Mouse (Mus musculus): ENCODE data around the gene Otud7a. TPM values are rescaled to one million over a fixed set of nuclear protein-coding genes. Genes with fewer than 3 reads are reported as not detected.

The Otud7a gene
- polyA plus RNA-seq, 1 experiment from 2014 or later = 6.0 TPM

DNA sequence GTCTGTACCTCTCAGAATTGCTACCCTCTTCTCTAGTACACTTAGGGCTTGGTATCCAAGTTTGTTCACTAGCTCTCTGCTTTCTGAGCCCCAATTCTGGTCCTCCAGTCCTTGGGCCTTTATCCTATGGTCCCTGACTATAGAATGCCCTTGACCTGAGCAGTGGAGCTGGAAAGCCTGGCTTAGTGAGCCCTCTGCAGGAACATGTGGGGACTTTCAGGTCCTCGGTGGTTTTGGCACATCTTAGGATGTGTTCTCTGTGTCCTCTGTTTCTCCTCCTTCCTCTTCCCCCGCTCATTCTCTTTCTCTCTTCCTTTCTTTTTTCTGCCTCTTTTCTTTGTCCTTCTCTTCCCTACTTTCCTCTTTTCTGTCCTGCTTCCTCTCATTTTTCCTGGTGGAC is 145.8 kb downstream of the Otud7a start:
- Histone ChIP-seq H3K4me1 (ENCODE audit: control insufficient read depth, insufficient read depth, low read length) (no peaks in the 10 kb centered on the region), H3K9me3 (ENCODE audit: control insufficient read depth, low read length) (no peaks in the 10 kb centered on the region), H3K27ac (ENCODE audit: low read depth, low read length) (no peak overlapping the region), H3K9ac (replicated peaks; ENCODE audit: low read depth, low read length) (no peak overlapping the region), H3K36me3 (ENCODE audit: control insufficient read depth, insufficient read depth, low read length) (no peaks in the 10 kb centered on the region), H3K4me3 (ENCODE audit: low read depth, low read length) (no peak overlapping the region), H3K4me2 (ENCODE audit: low read depth, low read length) (no peak overlapping the region), H3K27me3 (ENCODE audit: control insufficient read depth, insufficient read depth, low read length) (no peaks in the 10 kb centered on the region)
- no peak for ATAC-seq (ENCODE audit: low read depth)
- WGBS = 73% methylated on average over 2 of the region's 2 CpGs

GRCm38 (mm10) chr7:63591322-63591721 is 146.8 kb downstream of the Otud7a start:
- no peaks in the 10 kb centered on the region for H3K9me3 ChIP-seq (ENCODE audit: control insufficient read depth, low read length)
- ATAC-seq (ENCODE audit: low read depth) = no peak
- no peak overlapping the region for H3K27ac ChIP-seq (ENCODE audit: low read depth, low read length)
- H3K9ac ChIP-seq (replicated peaks; ENCODE audit: low read depth, low read length) = no peak overlapping the region
- WGBS = 68% methylated on average over 4 of the region's 4 CpGs
- H3K27me3 ChIP-seq (ENCODE audit: control insufficient read depth, insufficient read depth, low read length) = no peaks in the 10 kb centered on the region
- H3K4me1 ChIP-seq (ENCODE audit: control insufficient read depth, insufficient read depth, low read length) = no peaks in the 10 kb centered on the region
- H3K4me3 ChIP-seq (ENCODE audit: low read depth, low read length) = no peak overlapping the region
- H3K36me3 ChIP-seq (ENCODE audit: control insufficient read depth, insufficient read depth, low read length) = no peaks in the 10 kb centered on the region
- no peak overlapping the region for H3K4me2 ChIP-seq (ENCODE audit: low read depth, low read length)

DNA sequence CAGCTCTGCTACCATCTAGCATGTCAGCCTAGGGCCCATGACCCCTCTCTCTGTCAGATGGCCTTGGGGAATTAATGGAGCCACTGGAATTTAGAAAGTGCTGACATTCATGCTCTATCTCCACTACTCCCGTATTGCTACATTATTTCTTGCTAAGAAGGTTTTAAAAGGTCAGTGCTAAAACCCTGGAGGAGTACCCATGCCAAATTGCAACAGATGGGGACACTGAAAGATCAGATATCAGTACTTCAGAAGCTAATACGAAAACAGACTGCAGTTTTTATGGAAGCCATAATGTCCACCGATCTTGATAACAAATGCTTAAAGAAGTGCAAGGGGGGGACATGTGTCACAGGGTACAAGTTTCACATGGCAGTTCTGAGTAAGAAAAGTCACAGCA is 147.5 kb downstream of the Otud7a start:
- H3K27me3 ChIP-seq (ENCODE audit: control insufficient read depth, insufficient read depth, low read length) = no peaks in the 10 kb centered on the region
- H3K9ac ChIP-seq (replicated peaks; ENCODE audit: low read depth, low read length) = no peak overlapping the region
- ATAC-seq (ENCODE audit: low read depth) = no peak
- no peaks in the 10 kb centered on the region for H3K36me3 ChIP-seq (ENCODE audit: control insufficient read depth, insufficient read depth, low read length)
- H3K4me2 ChIP-seq (ENCODE audit: low read depth, low read length) = no peak overlapping the region
- WGBS = 80% methylated on average over 3 of the region's 3 CpGs
- H3K4me3 ChIP-seq (ENCODE audit: low read depth, low read length) = no peak overlapping the region
- no peaks in the 10 kb centered on the region for H3K4me1 ChIP-seq (ENCODE audit: control insufficient read depth, insufficient read depth, low read length)
- no peaks in the 10 kb centered on the region for H3K9me3 ChIP-seq (ENCODE audit: control insufficient read depth, low read length)
- no peak overlapping the region for H3K27ac ChIP-seq (ENCODE audit: low read depth, low read length)

GRCm38 (mm10) chr7:63604827-63605226 is 160.3 kb downstream of the Otud7a start:
- WGBS = 89% methylated on average over 1 of the region's 1 CpGs
- H3K9ac ChIP-seq (replicated peaks; ENCODE audit: low read depth, low read length) = no peak overlapping the region
- H3K27me3 ChIP-seq (ENCODE audit: control insufficient read depth, insufficient read depth, low read length) = no peaks in the 10 kb centered on the region
- no peaks in the 10 kb centered on the region for H3K4me1 ChIP-seq (ENCODE audit: control insufficient read depth, insufficient read depth, low read length)
- no peak overlapping the region for H3K27ac ChIP-seq (ENCODE audit: low read depth, low read length)
- H3K4me3 ChIP-seq (ENCODE audit: low read depth, low read length) = no peak overlapping the region
- no peak for ATAC-seq (ENCODE audit: low read depth)
- H3K36me3 ChIP-seq (ENCODE audit: control insufficient read depth, insufficient read depth, low read length) = no peaks in the 10 kb centered on the region
- H3K4me2 ChIP-seq (ENCODE audit: low read depth, low read length) = no peak overlapping the region
- H3K9me3 ChIP-seq (ENCODE audit: control insufficient read depth, low read length) = no peaks in the 10 kb centered on the region

DNA sequence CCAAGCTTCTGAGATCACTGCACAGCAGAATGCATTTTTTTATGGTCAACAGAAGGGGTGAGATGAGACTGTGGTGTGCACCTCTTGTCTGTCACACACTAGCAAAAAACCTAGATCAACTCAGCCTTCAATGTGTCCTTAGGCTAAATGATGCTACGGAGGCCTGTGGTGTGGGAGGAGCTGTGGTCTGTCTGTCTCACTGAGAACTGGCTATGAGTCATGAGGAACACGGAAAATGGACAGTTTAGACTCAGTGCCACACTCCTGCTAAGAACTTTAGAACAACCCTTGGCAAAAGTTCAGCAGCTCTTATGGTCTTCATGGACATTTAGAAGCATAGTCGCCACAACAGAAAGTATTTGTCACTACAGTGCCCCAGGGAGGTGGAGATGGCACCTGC is 172.5 kb downstream of the Otud7a start:
- Histone ChIP-seq H3K4me3 (ENCODE audit: low read depth, low read length) (no peak overlapping the region), H3K9me3 (ENCODE audit: control insufficient read depth, low read length) (no peaks in the 10 kb centered on the region), H3K27ac (ENCODE audit: low read depth, low read length) (no peak overlapping the region), H3K4me1 (ENCODE audit: control insufficient read depth, insufficient read depth, low read length) (no peaks in the 10 kb centered on the region), H3K27me3 (ENCODE audit: control insufficient read depth, insufficient read depth, low read length) (no peaks in the 10 kb centered on the region), H3K9ac (replicated peaks; ENCODE audit: low read depth, low read length) (no peak overlapping the region), H3K4me2 (ENCODE audit: low read depth, low read length) (no peak overlapping the region), H3K36me3 (ENCODE audit: control insufficient read depth, insufficient read depth, low read length) (no peaks in the 10 kb centered on the region)
- no peak for ATAC-seq (ENCODE audit: low read depth)
- 91% methylated on average over 3 of the region's 3 CpGs for WGBS

DNA sequence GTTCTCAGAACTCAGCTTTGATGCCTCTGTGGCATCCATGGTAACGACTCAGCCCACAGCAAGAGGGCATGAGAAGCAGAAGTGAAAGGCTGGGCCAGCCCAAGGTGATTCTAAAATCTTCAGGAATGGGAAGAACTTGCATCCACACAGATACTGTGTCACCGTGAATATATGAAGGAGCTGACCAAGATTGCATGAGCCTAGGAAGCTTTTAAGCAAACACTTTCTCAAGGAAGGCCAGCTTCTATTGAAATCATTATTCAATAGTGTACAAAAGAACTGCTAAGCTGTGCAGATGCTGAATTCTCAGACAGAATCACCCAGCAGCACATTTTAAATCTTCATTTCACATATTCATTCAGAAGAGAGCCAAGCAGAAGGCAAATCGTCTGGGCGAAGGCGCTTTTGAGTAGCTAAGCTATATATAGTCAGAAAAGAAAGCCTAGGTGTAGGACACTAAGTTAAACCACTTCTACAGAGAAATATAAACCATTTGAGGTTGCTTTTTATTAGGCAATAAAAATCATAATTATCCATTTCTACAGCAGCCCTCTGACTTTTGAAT is 176.3 kb downstream of the Otud7a start:
- Histone ChIP-seq H3K27ac (ENCODE audit: low read depth, low read length) (no peak overlapping the region), H3K36me3 (ENCODE audit: control insufficient read depth, insufficient read depth, low read length) (no peaks in the 10 kb centered on the region), H3K9me3 (ENCODE audit: control insufficient read depth, low read length) (no peaks in the 10 kb centered on the region), H3K9ac (replicated peaks; ENCODE audit: low read depth, low read length) (no peak overlapping the region), H3K4me1 (ENCODE audit: control insufficient read depth, insufficient read depth, low read length) (no peaks in the 10 kb centered on the region), H3K27me3 (ENCODE audit: control insufficient read depth, insufficient read depth, low read length) (no peaks in the 10 kb centered on the region), H3K4me2 (ENCODE audit: low read depth, low read length) (no peak overlapping the region), H3K4me3 (ENCODE audit: low read depth, low read length) (no peak overlapping the region)
- 84% methylated on average over 5 of the region's 5 CpGs for WGBS
- ATAC-seq (ENCODE audit: low read depth) = no peak

GRCm38 (mm10) chr7:63637651-63638050 is 193.1 kb downstream of the Otud7a start:
- no peak for ATAC-seq (ENCODE audit: low read depth)
- WGBS = 95% methylated on average over 3 of the region's 3 CpGs

GRCm38 (mm10) chr7:63644002-63644401 is 199.5 kb downstream of the Otud7a start:
- H3K4me1 ChIP-seq (ENCODE audit: control insufficient read depth, insufficient read depth, low read length) = no peaks in the 10 kb centered on the region
- no peak overlapping the region for H3K4me3 ChIP-seq (ENCODE audit: low read depth, low read length)
- no peaks in the 10 kb centered on the region for H3K27me3 ChIP-seq (ENCODE audit: control insufficient read depth, insufficient read depth, low read length)
- ATAC-seq (ENCODE audit: low read depth) = no peak
- no peaks in the 10 kb centered on the region for H3K36me3 ChIP-seq (ENCODE audit: control insufficient read depth, insufficient read depth, low read length)
- WGBS = 92% methylated on average over 1 of the region's 1 CpGs
- no peak overlapping the region for H3K27ac ChIP-seq (ENCODE audit: low read depth, low read length)
- H3K9ac ChIP-seq (replicated peaks; ENCODE audit: low read depth, low read length) = no peak overlapping the region
- H3K4me2 ChIP-seq (ENCODE audit: low read depth, low read length) = no peak overlapping the region
- no peaks in the 10 kb centered on the region for H3K9me3 ChIP-seq (ENCODE audit: control insufficient read depth, low read length)

More at GRCm38 (mm10) chr7:63637651-63638050, 193.1 kb downstream of the Otud7a start:
- H3K9me3 ChIP-seq (ENCODE audit: control insufficient read depth, low read length) = no peaks in the 10 kb centered on the region
- H3K27me3 ChIP-seq (ENCODE audit: control insufficient read depth, insufficient read depth, low read length) = no peaks in the 10 kb centered on the region
- H3K4me1 ChIP-seq (ENCODE audit: control insufficient read depth, insufficient read depth, low read length) = no peaks in the 10 kb centered on the region
- no peak overlapping the region for H3K4me3 ChIP-seq (ENCODE audit: low read depth, low read length)
- H3K27ac ChIP-seq (ENCODE audit: low read depth, low read length) = no peak overlapping the region
- no peak overlapping the region for H3K9ac ChIP-seq (replicated peaks; ENCODE audit: low read depth, low read length)
- no peaks in the 10 kb centered on the region for H3K36me3 ChIP-seq (ENCODE audit: control insufficient read depth, insufficient read depth, low read length)
- H3K4me2 ChIP-seq (ENCODE audit: low read depth, low read length) = no peak overlapping the region

GRCm38 (mm10) chr7:63647136-63647535 is 202.6 kb downstream of the Otud7a start:
- Histone ChIP-seq H3K27ac (ENCODE audit: low read depth, low read length) (no peak overlapping the region), H3K27me3 (ENCODE audit: control insufficient read depth, insufficient read depth, low read length) (no peaks in the 10 kb centered on the region), H3K9me3 (ENCODE audit: control insufficient read depth, low read length) (no peaks in the 10 kb centered on the region), H3K4me1 (ENCODE audit: control insufficient read depth, insufficient read depth, low read length) (no peaks in the 10 kb centered on the region), H3K4me2 (ENCODE audit: low read depth, low read length) (no peak overlapping the region), H3K9ac (replicated peaks; ENCODE audit: low read depth, low read length) (no peak overlapping the region), H3K4me3 (ENCODE audit: low read depth, low read length) (no peak overlapping the region), H3K36me3 (ENCODE audit: control insufficient read depth, insufficient read depth, low read length) (no peaks in the 10 kb centered on the region)
- no peak for ATAC-seq (ENCODE audit: low read depth)
- 96% methylated on average over 1 of the region's 1 CpGs for WGBS
